Mouse (Mus musculus) bone marrow macrophage, adult 2 months (primary cell): ENCODE results near the gene Cd200r4.

Source experiments
- CTCF ChIP-seq: IDR thresholded peaks from 2 replicates; pipeline ENCODE4 v1.5.1; 2012; ENCODE audit warnings: low read depth, mild to moderate bottlenecking, low read length, moderate library complexity
- POLR2A ChIP-seq: IDR thresholded peaks from 2 replicates; pipeline ENCODE4 v1.6.1; 2012; ENCODE audit warnings: mild to moderate bottlenecking, low read depth, low read length, borderline replicate concordance

GRCm38 (mm10) chr16:44812468-44813065 lies 1.0 kb downstream of the Cd200r4 start:
- TF ChIP-seq CTCF (no peak), POLR2A (no peak)
